Mouse (Mus musculus): ENCODE data around the gene Gm3625. TPM values are rescaled to one million over a fixed set of nuclear protein-coding genes. Genes with fewer than 3 reads are reported as not detected.
A peak's percentile ranks its signal among the peaks of the same experiment; 100 is the strongest.

The Gm3625 gene
- polyA plus RNA-seq, 1 experiment = not detected

DNA sequence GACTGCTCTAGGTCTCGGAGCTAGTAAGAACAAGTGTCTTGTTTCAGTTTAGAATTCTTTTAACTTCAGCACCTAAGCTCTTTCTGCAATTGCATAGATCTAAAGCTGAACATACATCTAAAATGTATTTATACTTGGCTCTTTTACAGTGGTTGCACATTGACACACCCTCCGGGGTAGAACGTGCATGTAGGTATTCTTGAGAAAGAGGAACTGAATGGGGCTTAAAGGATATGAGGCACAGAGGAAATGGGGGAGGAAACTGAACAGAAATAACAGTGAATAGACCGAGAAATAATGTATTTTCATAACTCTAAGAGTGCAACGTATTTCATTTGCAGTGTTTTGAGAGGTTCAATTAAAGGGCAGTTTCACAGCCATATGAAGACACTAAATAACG is 2.3 kb upstream of the Gm3625 start:
- no peaks in the 10 kb centered on the region for H3K9me3 ChIP-seq (ENCODE audit: control insufficient read depth, low read length)
- peaks cover 8% of the 10 kb centered on the region for H3K36me3 ChIP-seq (ENCODE audit: control insufficient read depth)
- no peak overlapping the region for H3K4me3 ChIP-seq (replicated peaks)
- no peaks in the 10 kb centered on the region for H3K27me3 ChIP-seq (ENCODE audit: control insufficient read depth)
- peaks cover 39% of the 10 kb centered on the region for H3K4me1 ChIP-seq (ENCODE audit: control insufficient read depth)
- TF ChIP-seq TAL1 (IDR thresholded peaks at IDR 0.05; ENCODE audit: low read length) (no peak), GATA1 (IDR thresholded peaks at IDR 0.05; ENCODE audit: low read length) (no peak)

DNA sequence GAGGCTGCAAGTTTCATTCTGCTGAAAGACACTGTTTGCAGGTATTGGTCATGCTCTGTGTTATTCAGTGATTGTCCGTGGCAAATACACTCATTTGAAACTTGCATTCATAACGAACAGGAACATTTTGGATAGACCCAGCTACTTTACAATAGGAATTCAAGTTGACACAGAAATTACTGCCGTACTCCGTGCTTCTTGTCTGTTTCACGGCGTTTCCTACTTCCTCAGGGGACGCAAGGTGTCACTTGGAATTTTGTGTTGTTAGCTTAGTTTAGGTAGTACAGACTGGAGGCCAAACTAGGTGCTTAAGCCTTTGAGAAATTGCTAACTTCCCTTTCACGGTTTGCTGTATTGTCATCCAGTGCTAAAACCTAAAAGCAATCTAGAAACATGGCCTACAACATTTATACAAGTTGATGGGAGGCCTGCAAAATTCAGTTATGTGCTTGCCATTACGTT is 1.2 kb upstream of the Gm3625 start:
- Histone ChIP-seq H3K27me3 (ENCODE audit: control insufficient read depth) (no peaks in the 10 kb centered on the region), H3K4me3 (replicated peaks) (peak overlapping the region; percentile 93), H3K9me3 (ENCODE audit: control insufficient read depth, low read length) (no peaks in the 10 kb centered on the region), H3K4me1 (ENCODE audit: control insufficient read depth) (peaks cover 36% of the 10 kb centered on the region), H3K36me3 (ENCODE audit: control insufficient read depth) (peaks cover 6% of the 10 kb centered on the region)
- TF ChIP-seq TAL1 (IDR thresholded peaks at IDR 0.05; ENCODE audit: low read length) (no peak), GATA1 (IDR thresholded peaks at IDR 0.05; ENCODE audit: low read length) (no peak)

DNA sequence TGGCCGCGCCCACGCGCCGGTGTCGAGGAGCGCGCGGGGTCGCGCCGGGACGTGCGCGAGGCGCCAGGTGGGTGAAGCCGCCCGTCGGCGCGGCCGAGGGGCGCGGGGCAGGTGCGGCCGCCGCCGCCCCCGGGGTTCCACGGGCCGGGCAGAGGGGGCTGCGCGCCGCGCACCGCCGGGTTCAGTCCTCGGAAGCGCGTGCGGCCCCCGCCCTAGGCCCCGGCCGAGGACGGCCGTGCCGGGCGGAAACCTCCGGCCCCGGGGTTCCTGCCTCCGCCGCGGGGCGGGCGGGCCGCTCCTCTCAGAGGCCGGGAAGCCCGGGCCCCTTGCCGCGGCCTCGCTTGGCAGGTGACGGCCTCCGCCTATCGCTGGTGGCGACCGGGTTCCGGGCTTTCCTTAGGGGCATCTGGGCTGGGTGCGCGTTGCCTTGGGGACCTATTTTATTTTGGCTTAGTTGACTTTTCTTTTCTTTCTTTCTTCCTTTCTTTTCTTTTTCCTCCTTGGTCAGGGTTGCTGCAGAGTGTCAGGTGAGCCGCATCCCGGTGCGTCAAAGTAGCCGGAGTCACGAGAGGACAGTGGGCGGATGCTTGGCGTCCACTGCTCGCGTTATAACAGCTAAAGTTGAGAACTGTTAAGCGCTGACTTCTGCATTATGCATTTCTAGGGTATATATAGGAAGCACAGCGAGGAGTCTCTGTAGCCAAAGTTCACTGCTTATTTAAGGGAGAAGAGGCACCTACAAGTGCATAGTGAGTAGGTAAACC is 621 bp upstream of the Gm3625 start:
- peaks cover 6% of the 10 kb centered on the region for H3K36me3 ChIP-seq (ENCODE audit: control insufficient read depth)
- H3K9me3 ChIP-seq (ENCODE audit: control insufficient read depth, low read length) = no peaks in the 10 kb centered on the region
- no peak for TF ChIP-seq TAL1 (IDR thresholded peaks at IDR 0.05; ENCODE audit: low read length)
- no peak for TF ChIP-seq GATA1 (IDR thresholded peaks at IDR 0.05; ENCODE audit: low read length)

DNA sequence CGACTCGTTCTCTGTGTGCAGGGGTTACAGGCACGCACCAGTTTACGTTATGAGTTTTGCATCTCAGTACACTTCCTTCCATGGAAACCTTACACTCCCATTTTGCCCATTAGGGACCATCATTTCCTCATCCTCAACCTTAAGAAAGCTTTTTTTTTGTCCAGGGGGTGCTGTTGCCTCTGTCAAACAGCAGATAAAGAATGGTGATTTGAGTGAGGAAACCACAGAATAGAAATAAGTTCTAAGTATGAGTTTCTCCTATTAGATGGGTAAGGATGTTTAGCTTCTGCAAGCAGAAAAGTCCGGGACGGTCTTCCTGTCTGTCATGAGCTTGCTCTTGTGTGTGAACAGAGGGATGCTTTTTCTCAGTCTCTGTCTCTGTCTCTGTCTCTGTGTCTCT is 702 bp downstream of the Gm3625 start:
- peak overlapping the region; percentile 93 for H3K4me3 ChIP-seq (replicated peaks)
- no peaks in the 10 kb centered on the region for H3K27me3 ChIP-seq (ENCODE audit: control insufficient read depth)
- H3K9me3 ChIP-seq (ENCODE audit: control insufficient read depth, low read length) = no peaks in the 10 kb centered on the region
- H3K4me1 ChIP-seq (ENCODE audit: control insufficient read depth) = peaks cover 33% of the 10 kb centered on the region
- H3K36me3 ChIP-seq (ENCODE audit: control insufficient read depth) = peaks cover 6% of the 10 kb centered on the region
- no peak for TF ChIP-seq GATA1 (IDR thresholded peaks at IDR 0.05; ENCODE audit: low read length)
- TF ChIP-seq TAL1 (IDR thresholded peaks at IDR 0.05; ENCODE audit: low read length) = no peak

More for the DNA sequence above, 621 bp upstream of the Gm3625 start:
- Histone ChIP-seq H3K4me3 (replicated peaks) (peak overlapping the region; percentile 93), H3K27me3 (ENCODE audit: control insufficient read depth) (no peaks in the 10 kb centered on the region), H3K4me1 (ENCODE audit: control insufficient read depth) (peaks cover 33% of the 10 kb centered on the region)

DNA sequence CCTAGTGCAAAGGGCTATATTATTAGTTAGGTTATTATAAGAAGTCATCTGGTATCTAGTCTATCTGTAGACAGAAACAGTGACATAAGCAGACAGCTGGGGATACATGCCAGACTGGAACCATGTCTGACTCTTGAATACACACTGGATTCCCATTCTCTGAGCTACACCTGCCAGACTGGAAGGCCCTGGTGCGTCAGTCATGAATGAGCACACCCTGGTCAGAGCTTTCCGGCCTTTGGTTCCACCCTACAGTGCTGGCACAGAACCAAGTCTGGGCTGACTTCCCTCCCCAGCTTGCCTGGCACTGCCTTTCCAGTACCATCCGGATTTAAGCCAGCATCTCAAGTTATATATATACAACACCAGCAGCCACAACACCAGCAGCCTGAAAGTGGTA is 4.1 kb downstream of the Gm3625 start:
- TF ChIP-seq TAL1 (IDR thresholded peaks at IDR 0.05; ENCODE audit: low read length) (no peak), GATA1 (IDR thresholded peaks at IDR 0.05; ENCODE audit: low read length) (no peak)
- Histone ChIP-seq H3K27me3 (ENCODE audit: control insufficient read depth) (no peaks in the 10 kb centered on the region), H3K4me3 (replicated peaks) (no peak overlapping the region), H3K4me1 (ENCODE audit: control insufficient read depth) (peaks cover 13% of the 10 kb centered on the region), H3K9me3 (ENCODE audit: control insufficient read depth, low read length) (no peaks in the 10 kb centered on the region), H3K36me3 (ENCODE audit: control insufficient read depth) (no peaks in the 10 kb centered on the region)

DNA sequence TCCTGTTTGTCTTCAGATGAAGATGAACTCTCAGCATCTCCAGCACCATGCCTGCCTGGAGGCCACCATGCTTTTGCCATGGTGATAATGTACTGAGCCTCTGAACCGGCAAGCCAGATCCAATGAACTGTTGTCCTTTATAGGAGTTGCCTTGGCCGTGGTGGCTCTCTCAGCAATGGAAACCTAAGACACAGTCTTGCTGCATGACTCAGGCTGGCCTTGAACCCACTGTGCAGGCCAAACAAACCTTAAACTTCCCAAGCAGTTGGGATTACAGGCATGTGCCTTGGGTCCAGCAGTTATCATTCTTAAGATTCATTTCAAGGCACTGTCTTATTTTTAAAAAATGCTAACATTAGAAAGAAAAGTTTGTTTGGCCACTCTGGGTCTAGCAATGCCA is 4.9 kb downstream of the Gm3625 start:
- TF ChIP-seq GATA1 (IDR thresholded peaks at IDR 0.05; ENCODE audit: low read length) (no peak), TAL1 (IDR thresholded peaks at IDR 0.05; ENCODE audit: low read length) (no peak)
- peaks cover 10% of the 10 kb centered on the region for H3K4me1 ChIP-seq (ENCODE audit: control insufficient read depth)
- H3K4me3 ChIP-seq (replicated peaks) = no peak overlapping the region
- no peaks in the 10 kb centered on the region for H3K36me3 ChIP-seq (ENCODE audit: control insufficient read depth)
- H3K27me3 ChIP-seq (ENCODE audit: control insufficient read depth) = no peaks in the 10 kb centered on the region
- H3K9me3 ChIP-seq (ENCODE audit: control insufficient read depth, low read length) = no peaks in the 10 kb centered on the region

DNA sequence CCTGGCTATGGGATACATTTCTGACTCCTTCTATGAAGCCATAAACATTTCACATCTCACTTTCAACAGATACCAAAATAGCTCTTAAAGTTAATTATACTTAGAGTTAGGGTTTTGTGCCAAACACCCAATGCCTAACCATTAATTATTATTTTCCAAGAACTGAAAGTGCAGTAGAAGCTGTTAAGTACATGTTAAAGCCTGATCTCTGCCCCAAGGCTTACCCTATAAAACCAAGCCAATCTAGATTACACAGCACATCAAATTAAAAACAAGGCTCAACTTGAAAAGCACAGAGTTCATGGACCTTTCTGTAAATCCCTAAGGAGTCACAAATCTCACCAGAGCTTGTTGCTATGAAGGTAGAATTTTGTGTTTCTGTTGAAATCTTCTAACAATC is 10.4 kb downstream of the Gm3625 start:
- no peaks in the 10 kb centered on the region for H3K36me3 ChIP-seq (ENCODE audit: control insufficient read depth)
- H3K9me3 ChIP-seq (ENCODE audit: control insufficient read depth, low read length) = no peaks in the 10 kb centered on the region
- H3K4me1 ChIP-seq (ENCODE audit: control insufficient read depth) = no peaks in the 10 kb centered on the region
- TF ChIP-seq GATA1 (IDR thresholded peaks at IDR 0.05; ENCODE audit: low read length) (no peak), TAL1 (IDR thresholded peaks at IDR 0.05; ENCODE audit: low read length) (no peak)
- no peak overlapping the region for H3K4me3 ChIP-seq (replicated peaks)
- H3K27me3 ChIP-seq (ENCODE audit: control insufficient read depth) = no peaks in the 10 kb centered on the region

DNA sequence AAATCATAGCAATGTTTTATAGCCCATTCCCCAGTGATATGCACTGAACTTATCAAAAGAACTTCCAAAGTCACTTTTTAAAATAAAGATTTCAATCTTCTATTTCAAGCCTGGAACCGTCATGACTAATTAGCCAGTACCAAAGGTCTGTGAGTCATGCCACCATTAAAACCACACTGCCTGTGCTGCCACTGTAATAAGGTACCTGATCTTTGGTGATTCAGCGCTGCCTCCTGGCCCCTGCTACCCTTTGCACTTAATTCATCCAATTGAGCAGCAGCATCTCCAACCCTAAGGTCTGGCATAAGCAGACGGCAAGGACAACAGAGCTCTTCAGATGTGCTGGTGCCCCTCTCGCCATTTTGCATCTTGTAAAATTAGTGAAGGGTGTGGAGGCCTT is 18.7 kb downstream of the Gm3625 start:
- Histone ChIP-seq H3K4me3 (replicated peaks) (no peak overlapping the region), H3K9me3 (ENCODE audit: control insufficient read depth, low read length) (no peaks in the 10 kb centered on the region), H3K36me3 (ENCODE audit: control insufficient read depth) (no peaks in the 10 kb centered on the region), H3K4me1 (ENCODE audit: control insufficient read depth) (peaks cover 2% of the 10 kb centered on the region), H3K27me3 (ENCODE audit: control insufficient read depth) (no peaks in the 10 kb centered on the region)
- no peak for TF ChIP-seq TAL1 (IDR thresholded peaks at IDR 0.05; ENCODE audit: low read length)
- no peak for TF ChIP-seq GATA1 (IDR thresholded peaks at IDR 0.05; ENCODE audit: low read length)

DNA sequence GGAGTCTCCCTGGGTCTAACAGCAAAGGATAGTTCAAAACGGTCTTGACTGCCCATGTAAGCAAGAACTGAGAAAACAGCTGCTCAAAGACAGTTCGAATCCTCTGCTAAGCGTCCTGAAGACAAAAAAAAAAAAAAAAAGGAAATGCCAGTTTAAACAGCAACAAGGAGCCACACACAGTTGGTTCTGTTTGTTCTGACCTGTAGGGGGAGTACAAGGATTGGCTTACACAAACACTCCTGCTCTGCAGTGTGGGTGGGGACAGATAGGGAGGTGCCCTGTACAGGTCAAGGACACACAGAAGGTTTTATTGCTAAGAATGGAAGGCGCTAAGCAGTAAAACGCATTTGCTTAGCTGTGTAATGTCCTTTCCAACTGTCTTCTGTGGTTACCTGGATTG is 20.9 kb downstream of the Gm3625 start:
- Histone ChIP-seq H3K4me3 (replicated peaks) (no peak overlapping the region), H3K27me3 (ENCODE audit: control insufficient read depth) (no peaks in the 10 kb centered on the region), H3K4me1 (ENCODE audit: control insufficient read depth) (peaks cover 2% of the 10 kb centered on the region), H3K9me3 (ENCODE audit: control insufficient read depth, low read length) (no peaks in the 10 kb centered on the region), H3K36me3 (ENCODE audit: control insufficient read depth) (no peaks in the 10 kb centered on the region)
- TF ChIP-seq TAL1 (IDR thresholded peaks at IDR 0.05; ENCODE audit: low read length) (no peak), GATA1 (IDR thresholded peaks at IDR 0.05; ENCODE audit: low read length) (no peak)
